Mouse (Mus musculus): ENCODE data around the gene Hmmr.

Gene Hmmr

DNA sequence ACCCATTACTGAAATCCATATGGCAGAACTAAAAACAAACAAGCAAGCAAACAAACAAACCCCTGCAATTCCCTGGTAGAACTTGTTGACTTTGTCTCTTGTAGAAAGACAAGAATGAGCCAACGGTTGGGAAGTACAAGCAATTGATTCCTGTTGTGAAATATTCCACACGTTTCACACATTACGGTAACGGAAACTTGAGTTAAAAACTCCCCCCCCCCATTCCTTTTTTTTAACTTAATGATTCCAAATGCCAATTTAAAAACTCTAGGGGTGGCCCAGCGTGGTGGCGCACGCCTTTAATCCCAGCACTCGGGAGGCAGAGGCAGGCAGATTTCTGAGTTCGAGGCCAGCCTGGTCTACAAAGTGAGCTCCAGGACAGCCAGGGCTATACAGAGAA is 38.1 kb downstream of the Hmmr start, which contains the start of gene Mat2b:
Gene Mat2b (minus strand): TSS at position 101 of the 400 bp plus-strand sequence.
- DNase-seq (ENCODE audit: low spot score in 2 of 2): no peak

DNA sequence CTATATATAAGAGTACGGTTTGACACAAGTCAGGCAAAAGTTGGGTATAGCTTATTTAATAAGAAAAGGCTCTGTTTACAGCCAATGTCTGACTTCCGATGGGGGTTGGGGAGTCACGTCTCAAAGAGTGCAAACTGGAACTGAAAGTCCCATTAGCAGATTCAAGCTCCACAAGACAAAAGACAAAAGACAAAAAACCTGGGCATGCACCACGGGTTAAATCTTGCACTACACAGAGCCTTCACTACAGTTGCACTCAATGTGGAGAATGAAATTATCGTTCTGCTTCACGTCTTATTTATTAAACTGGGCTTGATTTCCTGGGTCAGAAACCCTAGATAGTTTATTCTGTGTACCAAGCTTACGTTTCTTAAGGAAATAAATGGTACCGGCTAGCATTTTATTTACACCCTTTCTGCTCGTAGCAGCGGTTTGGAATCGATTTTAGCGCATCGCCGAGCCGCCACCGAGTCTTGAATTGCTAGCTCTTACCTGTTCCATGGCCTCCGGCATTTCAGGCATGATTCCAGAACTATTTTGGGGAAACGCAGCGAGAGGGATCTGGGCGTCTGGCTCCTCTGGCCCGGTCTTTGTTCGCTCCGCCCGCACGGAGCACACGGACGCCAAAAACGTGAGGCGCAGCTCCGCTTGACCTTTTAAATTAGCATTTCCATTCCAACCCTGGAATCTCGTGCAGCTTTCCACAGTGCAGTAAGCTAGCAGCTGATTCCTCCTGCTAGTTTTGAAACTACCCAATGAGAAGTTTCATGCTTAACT is 38.7 kb downstream of the Hmmr start:
- DNase-seq (ENCODE audit: low spot score in 2 of 2): peak; percentile 27 to 61

DNA sequence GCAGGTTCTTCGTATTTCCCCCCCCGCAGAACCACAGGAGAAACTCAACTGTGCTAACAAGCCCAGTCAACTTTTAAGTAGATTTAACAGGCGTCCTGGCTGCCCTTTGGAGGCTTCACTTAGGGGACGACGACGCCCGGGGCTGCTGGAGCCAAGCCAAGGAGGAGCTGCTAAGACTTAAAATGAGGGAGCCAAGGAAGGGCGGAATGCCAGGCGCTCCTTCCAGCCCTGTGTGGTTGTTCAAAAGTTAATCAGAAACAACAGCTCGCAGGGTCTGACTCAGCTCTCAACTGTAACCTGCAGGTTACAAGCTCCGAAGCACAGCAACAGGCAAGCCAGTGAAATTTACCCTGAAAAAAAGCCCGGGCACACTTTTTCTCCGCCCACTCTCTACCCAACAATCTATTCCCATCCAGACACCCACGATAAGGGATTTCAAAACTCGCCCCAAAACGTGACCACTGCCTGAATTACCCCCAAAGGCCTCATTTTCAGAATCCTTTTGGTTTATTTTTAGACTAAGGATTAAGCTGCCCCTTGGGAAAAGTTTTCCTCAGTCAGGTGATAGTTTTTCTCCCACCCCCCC is 39.8 kb downstream of the Hmmr start:
- peak in 1 of 2 experiments; percentile 70 for DNase-seq (ENCODE audit: low spot score in 2 of 2)

DNA sequence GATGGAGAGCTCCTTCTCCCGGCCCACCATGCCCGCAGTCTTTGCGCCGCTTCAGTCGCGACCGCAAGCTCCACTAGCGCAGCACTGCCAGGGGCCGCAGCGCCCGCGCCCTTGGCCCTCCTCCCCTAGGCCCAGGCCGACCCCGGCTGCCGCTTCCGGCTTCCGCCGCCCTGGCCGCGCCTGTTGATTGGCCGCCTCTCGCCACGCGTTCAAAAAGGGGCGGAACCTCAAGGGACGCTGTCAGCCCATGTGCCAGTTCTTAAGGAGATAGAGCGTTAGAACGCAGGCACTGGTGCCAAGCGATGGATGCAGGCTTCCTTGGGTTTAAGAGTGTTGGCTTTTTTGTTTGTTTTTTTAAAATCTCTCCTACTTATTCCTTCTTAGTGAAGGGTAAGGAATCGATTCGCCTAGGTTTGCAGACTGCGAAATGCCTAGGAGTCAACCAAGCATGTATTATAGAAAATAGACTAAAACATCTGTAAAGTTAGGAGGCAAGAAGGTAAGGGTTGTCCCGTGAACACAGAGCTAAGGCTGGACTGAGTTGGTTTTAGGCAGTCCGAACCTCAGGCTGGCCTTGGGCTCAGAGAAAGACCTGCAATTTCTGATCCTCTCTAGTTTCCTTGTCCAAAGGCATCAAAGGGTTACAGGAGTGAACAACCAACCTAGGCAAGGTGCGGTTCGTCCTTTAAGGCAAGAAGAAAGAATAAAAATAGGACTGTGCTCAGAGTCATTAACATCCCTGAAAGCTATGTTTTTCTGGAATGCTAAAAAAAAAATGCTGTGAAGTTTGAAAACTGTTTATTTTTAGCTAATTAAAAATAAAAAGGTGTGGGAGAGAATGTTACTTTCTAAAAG is 40.5 kb downstream of the Hmmr start:
- peak; percentile 84 to 90 for DNase-seq (ENCODE audit: low spot score in 2 of 2)

DNA sequence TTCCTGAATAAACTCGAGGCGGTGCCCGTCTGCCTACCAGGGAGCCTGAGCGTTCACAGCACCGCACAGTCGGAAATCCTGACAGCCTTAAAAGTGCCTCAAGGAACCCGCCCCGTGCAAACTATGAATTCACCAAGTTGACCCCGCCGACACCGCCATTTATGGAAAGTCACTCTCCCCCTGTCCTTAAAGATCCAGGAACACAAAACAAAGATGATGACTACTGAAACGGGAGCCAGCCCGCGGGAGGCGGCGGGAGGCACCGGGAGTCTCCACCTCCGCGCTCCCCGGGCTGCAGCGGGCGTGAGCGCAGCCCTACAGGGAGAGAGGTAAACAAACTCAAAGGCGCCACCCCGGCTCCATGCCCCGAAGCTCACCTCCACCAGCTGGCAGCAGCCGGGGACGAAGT is 41.1 kb downstream of the Hmmr start:
- DNase-seq (ENCODE audit: low spot score in 2 of 2): no peak

DNA sequence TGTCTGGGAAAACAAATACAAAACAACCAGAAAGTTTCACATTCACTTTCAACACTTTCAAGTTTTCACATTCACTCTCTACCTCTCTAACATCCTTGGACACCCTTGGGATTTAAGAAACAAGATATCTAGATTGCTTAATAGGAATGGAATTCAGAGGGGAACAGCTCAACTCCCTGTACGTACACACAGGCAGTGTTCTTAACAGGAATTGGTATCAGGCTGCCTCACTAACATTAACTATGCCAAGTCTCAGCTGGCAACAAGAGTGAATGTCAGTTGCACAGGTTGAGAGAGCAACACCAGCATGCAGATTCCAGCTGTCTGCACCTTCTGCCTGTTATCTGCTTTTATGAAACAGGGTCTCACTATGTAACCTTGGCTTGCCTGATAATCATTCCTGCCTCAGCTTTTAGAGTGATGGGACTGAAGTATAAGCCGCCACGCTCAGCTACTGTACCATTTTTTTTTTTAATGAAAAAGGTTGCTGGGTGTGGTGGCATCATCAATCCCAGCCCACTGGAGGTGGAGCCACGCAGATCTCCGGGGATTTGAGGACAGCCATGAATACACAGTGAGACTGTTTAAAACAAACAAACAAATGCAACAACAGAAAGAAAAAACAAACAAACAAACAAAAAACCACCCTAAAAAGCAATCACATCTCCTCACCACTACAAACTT is 42.6 kb downstream of the Hmmr start:
- DNase-seq (ENCODE audit: low spot score in 2 of 2): no peak

DNA sequence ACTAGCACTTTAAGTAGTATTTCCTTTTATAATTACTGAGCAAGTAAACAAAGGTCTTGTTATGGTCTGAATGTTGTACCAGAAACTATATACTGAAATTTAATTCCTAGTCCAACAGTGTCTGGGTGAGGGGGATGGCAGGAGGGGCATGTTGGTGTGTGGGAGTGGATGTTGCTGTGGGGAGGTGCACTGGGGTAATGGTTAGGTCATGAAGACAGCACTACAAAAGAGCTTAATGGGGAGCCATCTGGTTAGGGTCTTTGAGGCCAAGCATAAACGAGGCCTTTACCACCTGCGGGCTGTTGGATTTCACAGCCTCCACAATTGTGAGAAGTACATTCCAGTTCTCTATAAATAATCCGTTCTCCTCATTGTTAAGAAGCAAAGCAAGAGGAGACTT is 49.9 kb downstream of the Hmmr start:
- DNase-seq (ENCODE audit: low spot score in 2 of 2): no peak

DNA sequence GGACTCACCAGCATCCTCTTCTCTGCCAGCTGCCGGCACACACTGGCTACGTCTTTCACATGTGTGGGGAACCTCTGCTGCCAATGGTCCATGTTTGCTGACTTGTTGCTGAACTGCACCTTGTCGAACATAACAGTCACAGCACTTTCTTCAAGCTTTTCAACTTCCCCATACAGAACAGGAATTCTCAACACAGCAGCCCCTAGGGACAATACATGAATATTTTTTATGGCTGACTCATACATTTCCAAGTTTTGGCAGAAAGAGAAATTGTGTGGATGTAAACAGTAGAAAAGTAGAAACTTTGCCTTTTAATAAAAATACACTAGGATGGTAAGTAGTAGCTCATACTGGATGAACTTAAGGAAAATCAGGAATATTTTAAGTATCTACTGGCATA is 50.8 kb downstream of the Hmmr start:
- no peak for DNase-seq (ENCODE audit: low spot score in 2 of 2)

DNA sequence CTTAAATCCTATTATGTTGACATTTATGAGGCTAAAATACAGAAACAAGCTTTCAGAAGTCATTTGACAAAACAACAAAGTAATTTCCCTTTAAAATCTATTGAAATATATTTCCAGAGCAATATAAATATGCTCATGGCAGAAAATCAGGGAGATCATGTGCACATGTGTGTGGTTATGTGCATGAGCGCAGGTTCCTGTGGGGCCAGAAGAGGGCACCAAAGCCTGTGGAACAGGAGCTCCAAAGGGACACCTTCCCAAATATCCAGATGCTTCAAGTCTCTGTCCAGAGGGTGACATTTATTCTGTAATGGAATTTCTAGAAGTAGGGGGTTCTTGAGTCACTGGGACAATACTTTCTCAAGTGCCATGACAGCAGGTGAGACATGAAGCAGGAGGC is 56.1 kb downstream of the Hmmr start:
- DNase-seq (ENCODE audit: low spot score in 2 of 2): no peak

DNA sequence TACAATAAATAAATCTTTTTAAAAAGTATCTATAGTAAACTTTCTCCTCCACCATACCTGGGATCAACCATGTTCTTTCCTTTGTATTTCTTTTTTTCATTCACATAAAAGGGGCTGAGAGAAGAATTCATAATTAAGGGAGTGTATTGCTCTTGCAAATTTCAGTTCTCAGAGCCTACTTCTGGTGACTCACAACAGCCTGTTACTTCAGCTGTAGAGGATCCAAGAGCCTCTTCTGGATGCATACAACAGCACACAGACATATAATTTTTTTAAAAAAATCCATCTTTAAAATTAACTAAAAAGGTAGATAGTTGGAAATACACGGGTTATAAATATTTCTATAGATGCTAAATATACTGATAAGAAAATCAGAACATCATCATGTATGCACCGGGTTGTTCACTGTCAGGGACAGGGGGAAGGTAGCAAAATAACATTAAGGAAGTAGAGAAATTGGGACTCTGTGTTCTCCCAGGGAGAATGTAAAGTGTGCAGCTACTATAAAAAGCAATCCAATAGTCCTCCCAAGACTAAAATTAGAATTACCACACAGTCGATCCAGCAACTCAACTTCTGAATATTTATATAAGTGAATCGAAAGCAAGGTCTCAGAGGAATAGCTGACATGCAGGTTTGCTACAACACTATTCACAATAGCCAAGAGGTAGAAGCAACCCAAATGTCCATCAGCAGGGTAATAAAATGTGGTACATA is 58.0 kb downstream of the Hmmr start:
- no peak for DNase-seq (ENCODE audit: low spot score in 2 of 2)

Data from cerebellum, postnatal 4 days (tissue).